Mouse (Mus musculus): Measurements from ENCODE around the gene Lrmp.
"Not testable (repeated sequence)": the region's sequence is repeated elsewhere in the genome, so short reads cannot be mapped to it uniquely, and the experiment has no call there.

Gene Lrmp

GRCm38 (mm10) chr6:145115476-145116097 is at the start of gene Lrmp:
Gene Lrmp (plus strand): TSS chr6:145115653.
- no peak for DNase-seq (ENCODE audit: low spot score in 2 of 2)

- DNase-seq (ENCODE audit: low spot score in 2 of 2) = no peak
Observed at GRCm38 (mm10) chr6:145066416-145066815, 49.0 kb upstream of the Lrmp start.

- DNase-seq (ENCODE audit: low spot score in 2 of 2) = no peak
Observed at GRCm38 (mm10) chr6:145067679-145068078, 47.8 kb upstream of the Lrmp start.

- no peak for DNase-seq (ENCODE audit: low spot score in 2 of 2)
Observed at GRCm38 (mm10) chr6:145069397-145069796, 46.1 kb upstream of the Lrmp start.

GRCm38 (mm10) chr6:145069921-145070320 is 45.5 kb upstream of the Lrmp start:
- no peak for DNase-seq (ENCODE audit: low spot score in 2 of 2)

GRCm38 (mm10) chr6:145074461-145074860 is 41.0 kb upstream of the Lrmp start:
- DNase-seq (ENCODE audit: low spot score in 2 of 2) = no peak

GRCm38 (mm10) chr6:145075088-145075547 is 40.3 kb upstream of the Lrmp start:
- peak; percentile 66 to 68 for DNase-seq (ENCODE audit: low spot score in 2 of 2)

GRCm38 (mm10) chr6:145075548-145076224 is 39.8 kb upstream of the Lrmp start, which contains the start of gene Bcat1:
Gene Bcat1 (minus strand): TSS chr6:145076184.
- peak; percentile 28 to 31 for DNase-seq (ENCODE audit: low spot score in 2 of 2)

GRCm38 (mm10) chr6:145076286-145076685 is 39.2 kb upstream of the Lrmp start:
- no peak for DNase-seq (ENCODE audit: low spot score in 2 of 2)

GRCm38 (mm10) chr6:145079087-145079759 is 36.2 kb upstream of the Lrmp start:
- DNase-seq (ENCODE audit: low spot score in 2 of 2) = no peak

GRCm38 (mm10) chr6:145081721-145082120 is 33.7 kb upstream of the Lrmp start:
- no peak for DNase-seq (ENCODE audit: low spot score in 2 of 2)

GRCm38 (mm10) chr6:145084343-145085117 is 30.9 kb upstream of the Lrmp start:
- no peak for DNase-seq (ENCODE audit: low spot score in 2 of 2)

- no peak for DNase-seq (ENCODE audit: low spot score in 2 of 2)
Observed at GRCm38 (mm10) chr6:145088451-145089113, 26.9 kb upstream of the Lrmp start.

- no peak for DNase-seq (ENCODE audit: low spot score in 2 of 2)
Observed at GRCm38 (mm10) chr6:145089373-145089772, 26.1 kb upstream of the Lrmp start.

GRCm38 (mm10) chr6:145090201-145090863 is 25.1 kb upstream of the Lrmp start:
- no peak for DNase-seq (ENCODE audit: low spot score in 2 of 2)

- no peak for DNase-seq (ENCODE audit: low spot score in 2 of 2)
Observed at GRCm38 (mm10) chr6:145090928-145091327, 24.5 kb upstream of the Lrmp start.

- DNase-seq (ENCODE audit: low spot score in 2 of 2) = no peak
Observed at GRCm38 (mm10) chr6:145091998-145092397, 23.5 kb upstream of the Lrmp start.

- not testable (repeated sequence) for DNase-seq (ENCODE audit: low spot score in 2 of 2)
Observed at GRCm38 (mm10) chr6:145093038-145093622, 22.3 kb upstream of the Lrmp start.

- no peak for DNase-seq (ENCODE audit: low spot score in 2 of 2)
Observed at GRCm38 (mm10) chr6:145094431-145094830, 21.0 kb upstream of the Lrmp start.

GRCm38 (mm10) chr6:145100923-145101322 is 14.5 kb upstream of the Lrmp start:
- no peak for DNase-seq (ENCODE audit: low spot score in 2 of 2)

Data from right cerebral cortex, adult 2 months (tissue).